Mouse (Mus musculus) small intestine, adult 2 months (tissue): ENCODE data around the gene Tmem150a.

Experiments used
- CTCF ChIP-seq: fragments of 200-500 bp; IDR thresholded peaks from 2 replicates; pipeline ENCODE4 v1.5.1; 2012; ENCODE audit warnings: low read depth, mild to moderate bottlenecking, control low read depth, inconsistent platforms, low read length, moderate library complexity, mixed read lengths; ENCODE audit not compliant: insufficient replicate concordance, insufficient read length; ENCODE audit errors: extremely low read depth
- POLR2A ChIP-seq: fragments of 200-500 bp; IDR thresholded peaks from 2 replicates; pipeline ENCODE4 v1.6.1; 2012; ENCODE audit warnings: low read depth, mild to moderate bottlenecking, control low read depth, inconsistent platforms, low read length, moderate library complexity

GRCm38 (mm10) chr6:72396837-72397251, 41.6 kb downstream of the Tmem150a start:
- no peak for TF ChIP-seq POLR2A
- no peak for TF ChIP-seq CTCF
